Mouse (Mus musculus) skeletal muscle tissue, adult 2 months (tissue): Measurements from ENCODE around the gene Klrb1f.
"Not testable (repeated sequence)": the region's sequence is repeated elsewhere in the genome, so short reads cannot be mapped to it uniquely, and the experiment has no call there.

ENCODE experiments used
- DNase-seq: peaks from one replicate; pipeline ENCODE4 v3.0.0-alpha.2; 2012; ENCODE audit warnings: low read depth, low spot score

The Klrb1f gene

DNA sequence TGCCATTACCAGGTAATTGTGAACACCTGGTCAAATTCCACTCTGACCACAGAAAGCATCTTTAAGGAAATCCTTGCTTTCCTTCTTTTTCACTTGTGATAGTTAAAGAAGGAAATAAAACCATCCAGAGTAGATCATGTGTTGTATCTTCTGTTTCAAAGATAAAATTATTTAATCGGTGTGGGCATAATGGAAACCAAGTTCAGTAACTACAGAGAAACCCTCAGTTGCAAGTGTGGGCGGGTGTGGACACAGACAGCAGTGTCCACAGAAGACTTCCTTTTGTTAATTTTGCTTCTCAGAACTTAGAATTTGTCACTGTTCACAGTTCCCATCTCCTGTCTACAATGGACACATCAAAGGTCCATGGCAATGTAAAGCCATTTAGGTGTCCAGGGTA is at the start of gene Klrb1f:
Gene Klrb1f (plus strand): TSS at position 301 of the 400 bp plus-strand sequence.
- no peak for DNase-seq

DNA sequence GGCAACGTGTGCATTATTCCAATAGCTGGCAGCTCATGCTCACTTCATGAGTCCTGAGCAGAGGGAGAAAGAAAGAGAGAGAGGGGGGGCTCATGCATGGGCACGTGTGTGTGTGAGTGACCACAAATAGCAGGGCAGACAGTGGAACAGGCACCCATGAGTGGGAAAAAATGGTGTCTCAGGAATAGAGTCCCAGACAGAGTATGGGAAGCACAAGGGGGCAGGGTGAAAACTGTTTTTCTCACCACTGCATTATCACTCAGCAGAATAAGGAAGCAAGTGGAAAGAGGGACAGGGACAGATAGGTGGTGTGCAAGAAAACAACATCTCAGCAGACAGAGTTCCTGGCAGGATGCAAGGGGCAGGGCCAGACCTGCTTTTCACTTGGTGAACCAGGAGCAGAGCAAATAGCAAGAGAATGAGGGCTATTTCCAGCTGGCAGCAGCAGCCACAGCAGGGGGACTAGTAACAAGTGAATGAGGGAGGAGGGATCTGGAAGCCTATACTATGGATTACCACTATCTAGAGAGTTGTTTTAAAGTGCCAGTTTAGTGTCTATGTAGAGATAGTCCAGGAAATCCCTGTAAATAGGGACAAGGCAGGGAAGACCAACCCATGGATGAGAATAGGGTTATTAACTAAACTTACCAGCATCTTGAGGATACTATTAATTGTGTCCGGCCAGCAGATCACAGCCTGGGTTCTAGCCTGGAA is 49.5 kb upstream of the Klrb1f start:
- DNase-seq, result no peak

- DNase-seq, result no peak
These were observed 48.8 kb upstream of the Klrb1f start for GRCm38 (mm10) chr6:128996768-128997442.

GRCm38 (mm10) chr6:129001392-129001791 is 44.3 kb upstream of the Klrb1f start:
- DNase-seq, result no peak

DNA sequence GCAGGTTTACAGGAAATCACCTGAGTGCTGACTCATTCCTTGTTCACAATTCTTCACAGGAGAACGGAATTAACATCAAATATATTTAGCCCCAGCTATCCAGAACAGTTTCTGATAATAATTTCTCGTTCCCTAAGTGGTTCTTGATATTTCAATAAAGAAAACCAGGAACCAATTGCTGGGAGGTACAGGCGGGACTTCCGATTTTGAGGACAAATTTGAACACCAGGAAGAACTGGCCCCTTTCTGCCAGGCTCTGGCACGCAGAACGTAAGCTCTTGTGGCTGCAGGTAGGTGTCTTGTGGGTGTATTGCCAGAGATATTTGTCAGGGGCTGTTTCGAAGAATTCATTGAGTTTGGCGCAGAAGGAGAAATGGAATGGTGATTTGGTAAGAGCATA is 37.1 kb upstream of the Klrb1f start:
- DNase-seq, result no peak

DNA sequence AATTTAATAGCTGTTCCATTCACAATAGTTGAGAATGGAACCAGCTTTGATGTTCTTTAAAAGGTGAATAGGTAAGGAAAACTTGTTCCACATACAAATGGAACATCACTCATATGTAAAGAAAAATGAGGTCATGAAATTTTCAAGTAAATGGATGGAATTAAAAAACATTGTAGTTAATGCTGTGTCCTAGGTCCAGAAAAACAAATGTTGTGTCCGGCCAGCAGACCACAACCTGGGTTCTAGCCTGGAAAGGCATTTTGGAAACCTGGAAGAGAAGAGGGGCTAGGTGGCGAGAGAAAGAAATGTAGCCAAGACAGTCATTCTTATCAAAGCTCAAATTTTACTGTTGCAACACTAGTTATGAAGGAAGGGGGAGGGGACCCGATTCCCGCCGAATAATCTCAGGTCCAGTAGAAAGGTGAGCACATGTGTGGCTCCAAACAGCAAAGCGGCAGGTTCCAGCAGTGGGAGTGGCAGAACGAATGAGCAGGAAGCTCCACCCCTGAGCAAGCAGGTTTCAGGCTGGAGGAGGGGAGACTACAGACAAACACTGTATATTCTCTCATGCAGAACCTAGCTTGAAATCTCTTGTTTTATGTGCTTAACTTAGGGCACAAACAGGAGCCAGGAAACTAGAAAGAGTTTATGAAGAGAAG is 35.7 kb upstream of the Klrb1f start:
- not testable (repeated sequence) for DNase-seq

DNA sequence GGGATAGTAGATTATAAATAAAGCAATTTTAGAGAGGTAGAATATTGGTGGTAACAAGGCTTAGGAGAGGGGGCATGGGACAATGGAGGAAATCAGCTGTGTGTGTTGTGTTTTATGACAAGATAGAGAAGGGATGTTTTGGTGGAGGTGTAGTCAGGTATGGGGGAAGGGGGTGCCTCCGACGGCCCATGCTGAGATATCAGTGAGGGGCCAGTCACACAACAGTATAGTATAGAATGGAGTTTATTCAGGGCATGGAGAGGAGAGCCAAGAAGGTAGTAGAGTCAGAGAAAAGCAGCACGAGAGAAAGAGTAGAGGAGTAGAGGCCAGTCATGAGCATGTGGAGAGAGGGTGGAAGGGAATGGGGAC is 35.2 kb upstream of the Klrb1f start:
- DNase-seq, result no peak

DNA sequence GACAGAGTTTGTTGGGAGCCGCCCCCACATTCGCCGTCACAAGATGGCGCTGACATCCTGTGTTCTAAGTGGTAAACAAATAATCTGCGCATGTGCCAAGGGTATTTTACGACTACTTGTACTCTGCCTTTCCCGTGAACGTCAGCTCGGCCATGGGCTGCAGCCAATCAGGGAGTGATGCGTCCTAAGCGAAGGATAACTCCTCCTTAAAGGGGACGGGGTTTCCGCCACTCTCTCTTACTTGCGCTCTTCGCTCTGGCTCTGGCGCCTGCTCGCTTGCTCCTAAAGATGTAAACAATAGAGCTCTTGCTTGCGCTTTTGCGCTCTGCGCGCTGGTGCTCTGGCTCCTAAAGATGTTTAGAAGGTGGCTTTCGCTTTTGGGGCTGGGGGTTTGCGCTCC is 33.7 kb upstream of the Klrb1f start:
- not testable (repeated sequence) for DNase-seq

DNA sequence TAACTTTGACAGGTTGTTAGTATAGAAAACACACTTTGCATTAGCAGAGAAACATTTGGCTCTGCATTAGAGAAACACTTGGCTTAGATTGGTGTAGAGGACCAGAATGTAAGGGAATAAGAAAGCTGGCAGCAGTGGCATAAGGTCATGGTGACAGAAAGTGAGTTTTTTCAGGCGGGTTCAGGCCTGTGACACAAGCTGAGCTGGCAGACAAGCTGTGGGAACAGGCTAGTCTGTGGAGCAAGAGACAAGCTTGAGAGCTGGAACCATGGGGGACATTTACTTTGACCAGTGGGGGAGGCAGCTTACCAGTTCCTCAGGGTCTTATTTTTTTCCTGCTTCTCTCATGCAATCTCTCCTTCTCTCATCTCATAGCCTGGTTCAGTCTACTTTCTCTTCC is 32.7 kb upstream of the Klrb1f start:
- DNase-seq, result no peak

GRCm38 (mm10) chr6:129013762-129014276 is 31.9 kb upstream of the Klrb1f start:
- no peak for DNase-seq

- DNase-seq, result no peak
These were observed 31.3 kb upstream of the Klrb1f start for GRCm38 (mm10) chr6:129014399-129014798.

GRCm38 (mm10) chr6:129027451-129028248 is 18.1 kb upstream of the Klrb1f start:
- DNase-seq, result no peak

DNA sequence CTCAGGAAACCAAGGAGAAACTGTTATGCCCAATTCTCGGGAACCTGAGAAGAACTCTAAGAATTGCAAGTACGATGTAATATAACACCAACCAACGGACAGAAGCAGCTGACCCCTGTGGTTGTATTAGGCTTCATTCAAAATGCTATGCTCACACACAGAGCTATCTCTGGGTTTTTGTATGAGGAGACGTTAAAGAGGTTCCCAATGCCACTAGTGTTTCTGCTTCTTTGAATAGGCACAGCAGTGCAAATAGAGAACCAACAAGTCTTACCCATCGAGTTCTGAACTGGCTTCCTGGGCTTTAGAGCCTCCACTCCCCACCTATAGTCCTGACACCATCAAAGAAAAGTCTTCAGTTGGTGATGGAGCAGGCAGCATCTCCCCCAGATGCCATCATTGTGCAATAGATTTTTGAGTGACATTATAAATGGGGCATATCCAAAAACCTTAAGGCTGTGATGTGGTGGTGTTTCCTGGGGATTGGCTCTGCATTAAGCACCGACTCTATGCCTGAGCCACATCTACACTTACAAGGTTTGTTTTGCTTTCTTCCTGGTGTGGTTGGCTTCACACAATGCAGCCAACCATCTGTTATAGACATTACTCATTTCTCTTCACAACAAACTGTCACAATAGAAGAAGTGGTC is 15.4 kb upstream of the Klrb1f start:
- DNase-seq, result no peak

- DNase-seq, result no peak
These were observed 14.7 kb upstream of the Klrb1f start for GRCm38 (mm10) chr6:129030964-129031363.

DNA sequence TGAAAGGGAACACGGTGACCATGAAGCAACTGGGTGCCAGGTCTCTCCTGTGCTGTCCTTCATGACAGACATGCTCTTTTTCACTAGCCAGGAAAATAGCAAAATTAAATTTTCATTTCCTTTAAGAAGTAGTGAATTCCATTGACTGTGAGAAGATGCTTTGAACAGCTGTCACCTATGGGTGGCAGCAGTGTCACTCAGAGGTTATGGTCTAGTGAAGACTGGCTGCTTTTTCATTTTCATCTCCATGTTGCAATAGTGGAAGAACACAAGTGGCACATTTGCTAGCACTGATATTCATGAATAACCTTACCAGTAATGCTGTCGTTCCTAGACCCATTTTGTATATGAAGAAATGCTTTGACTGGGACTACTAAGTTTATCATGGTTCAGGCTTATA is 12.3 kb upstream of the Klrb1f start:
- DNase-seq, result peak; percentile 27

- DNase-seq, result no peak
These were observed 10.7 kb upstream of the Klrb1f start for GRCm38 (mm10) chr6:129035017-129035416.

DNA sequence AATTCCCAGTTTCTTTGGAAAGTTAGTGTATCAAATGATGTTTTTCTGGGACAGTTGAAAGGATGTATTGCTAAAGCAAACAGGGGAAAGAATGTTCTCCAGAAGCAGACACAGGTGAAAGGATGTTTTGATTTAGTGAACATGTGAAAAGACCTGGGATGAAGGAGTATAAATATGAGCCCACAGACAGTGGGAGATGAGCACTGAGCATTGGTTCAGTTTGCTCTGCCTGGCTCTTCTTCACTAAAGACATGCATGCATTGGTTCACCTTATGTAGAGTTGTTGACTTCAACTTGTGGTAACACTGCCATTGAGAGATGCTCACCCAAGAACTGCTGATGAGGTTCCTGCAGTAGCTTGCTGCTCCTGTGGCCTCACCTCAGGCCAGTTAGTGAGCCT is 9.4 kb upstream of the Klrb1f start:
- no peak for DNase-seq

DNA sequence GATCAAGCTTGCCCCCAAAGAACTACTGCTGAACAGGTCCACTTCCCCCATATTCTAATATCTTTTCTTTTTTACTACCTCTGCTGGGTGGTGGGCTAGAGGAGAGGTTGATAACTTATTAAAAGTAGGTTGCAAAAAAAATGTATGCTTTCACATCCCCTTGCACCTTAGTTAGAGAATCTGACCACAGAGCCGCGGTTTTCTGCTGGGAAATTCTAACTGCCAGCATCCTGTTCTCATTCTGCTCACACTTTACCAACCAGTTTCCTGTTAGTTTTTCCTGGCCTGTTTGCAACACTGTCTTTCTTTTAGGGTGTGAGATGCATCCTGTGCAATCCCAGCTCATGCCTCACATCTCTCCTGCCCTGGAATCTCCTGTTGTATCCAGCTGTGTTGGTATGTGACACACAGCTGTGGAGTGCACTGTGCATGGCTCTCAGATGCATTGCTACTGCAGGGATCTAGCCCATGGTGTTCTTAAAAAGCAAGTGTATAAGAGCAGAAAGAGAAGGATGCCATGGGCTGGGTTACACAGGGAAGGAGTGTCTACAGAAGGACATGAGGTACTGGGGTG is 8.7 kb upstream of the Klrb1f start:
- no peak for DNase-seq

DNA sequence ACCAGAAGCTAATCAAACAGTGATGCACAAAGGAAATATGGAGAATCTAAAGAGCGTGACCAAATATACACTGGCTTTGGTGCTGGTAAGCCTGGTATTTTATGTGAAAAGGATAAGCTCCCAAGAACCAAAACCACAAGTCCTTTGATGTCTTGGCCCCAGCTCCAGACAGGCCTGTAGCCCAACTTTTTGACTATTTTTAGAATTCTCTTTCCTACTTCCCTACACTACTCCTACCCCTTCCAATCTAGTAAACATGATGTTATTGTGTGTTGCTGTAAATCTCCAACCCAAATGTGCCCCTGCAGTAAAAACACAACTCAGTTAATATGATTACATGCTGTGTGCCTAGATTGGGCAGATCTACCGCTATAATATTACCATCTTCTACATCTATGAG is 4.2 kb upstream of the Klrb1f start:
- no peak for DNase-seq

DNA sequence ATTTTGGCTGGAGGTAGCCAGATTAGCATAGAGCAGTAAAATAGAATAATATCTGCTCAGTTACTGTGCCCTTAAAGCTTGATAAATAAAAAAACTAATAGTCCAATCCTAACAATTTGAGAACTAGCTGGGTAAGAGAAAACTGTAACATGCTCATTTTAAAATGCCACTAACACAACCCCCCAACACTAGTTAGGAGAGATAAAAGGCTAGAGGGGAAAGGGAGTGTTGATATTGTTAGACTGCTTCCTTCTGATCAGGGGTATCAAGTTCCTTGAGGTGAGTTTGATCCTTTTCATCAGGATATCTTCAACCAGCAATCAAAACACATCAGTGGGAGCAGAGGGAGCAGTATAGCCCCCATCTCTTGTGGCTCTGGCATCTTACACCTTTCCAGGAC is 3.2 kb upstream of the Klrb1f start:
- DNase-seq, result no peak

GRCm38 (mm10) chr6:129048381-129048780 is 2.7 kb downstream of the Klrb1f start:
- DNase-seq, result no peak
